Mouse (Mus musculus): ENCODE data around the gene Hint2. TPM values are rescaled to one million over a fixed set of nuclear protein-coding genes. Genes with fewer than 3 reads are reported as not detected.
A peak's percentile ranks its signal among the peaks of the same experiment; 100 is the strongest.

Gene Hint2
- total and polyA plus RNA-seq, 3 experiments: 6.4 to 27.9 (median 17.8) TPM

- no peak for DNase-seq (ENCODE audit: extremely low read depth)
- H3K36me3 ChIP-seq (replicated peaks in 1 of 2; ENCODE audit: control insufficient read depth in 1 of 2, insufficient read depth in 1 of 2, low read length in 1 of 2): no peaks in the 10 kb centered on the region
- dilution Hi-C loops (cut with MboI; ENCODE audit: extremely low pct_ligation_motif_present, extremely low pct_unique_long_range_greater_than_20kb, low sequenced_read_pairs) (no loop called here), in situ Hi-C loops (cut with MboI; ENCODE audit: low pct_ligation_motif_present, low pct_unique_long_range_greater_than_20kb, low sequenced_read_pairs) (no loop called here)
- peaks cover 0 to 15% of the 10 kb centered on the region in 2 experiments; a peak in 2 of 4 replicates for H3K4me1 ChIP-seq (ENCODE audit: control insufficient read depth in 1 of 2, insufficient read depth in 2 of 2)
- no peak within 1 kb of the TSS for H3K27ac ChIP-seq (ENCODE audit: insufficient read depth, low read depth)
- H3K27me3 ChIP-seq (replicated peaks): peaks cover 28% of the 10 kb centered on the region
- H3K79me2 ChIP-seq (replicated peaks; ENCODE audit: control insufficient read depth, extremely low read depth, insufficient read depth, poor library complexity, severe bottlenecking): no peaks in the 10 kb centered on the region
- H3K4me3 ChIP-seq (replicated peaks in 1 of 3; ENCODE audit: low read depth in 2 of 3, low read length in 2 of 3, poor library complexity in 1 of 3): no peak within 1 kb of the TSS
- no peak within 1 kb of the TSS for H3K4me2 ChIP-seq (ENCODE audit: insufficient read depth, low read depth, poor library complexity, severe bottlenecking)
- no peak within 1 kb of the TSS for H3K9ac ChIP-seq (ENCODE audit: insufficient read depth, low read depth)
- TF ChIP-seq NELFE (IDR thresholded peaks at IDR 0.05; ENCODE audit: low read depth, low read length) (no peak), JUN (IDR thresholded peaks at IDR 0.05; ENCODE audit: insufficient read depth, low read depth, low read length) (no peak)
- peaks cover 9% of the 10 kb centered on the region for H3K9me3 ChIP-seq (replicated peaks; ENCODE audit: low read length)
These were observed 2.9 kb downstream of the Hint2 start, which contains the start of gene Spag8 for GRCm38 (mm10) chr4:43653161-43654015. TSS of gene Spag8 (minus strand) at chr4:43653594.

GRCm38 (mm10) chr4:43652726-43653125 is 3.5 kb downstream of the Hint2 start:
- Histone ChIP-seq H3K4me2 (ENCODE audit: insufficient read depth, low read depth, poor library complexity, severe bottlenecking) (no peak overlapping the region), H3K27ac (ENCODE audit: insufficient read depth, low read depth) (no peak overlapping the region), H3K9ac (ENCODE audit: insufficient read depth, low read depth) (no peak overlapping the region)

GRCm38 (mm10) chr4:43649783-43650182 is 6.5 kb downstream of the Hint2 start:
- no peak for TF ChIP-seq SIN3A (IDR thresholded peaks at IDR 0.05; ENCODE audit: low read length)
- TF ChIP-seq CTCF (conservative IDR thresholded peaks at IDR 0.05 in 1 of 2, IDR thresholded peaks at IDR 0.05 in 1 of 2; ENCODE audit: low read depth in 2 of 2, low read length in 2 of 2): peak in 1 of 2 experiments; percentile 37; a peak in 3 of 4 replicates
- Histone ChIP-seq H3K27ac (ENCODE audit: insufficient read depth, low read depth) (no peak overlapping the region), H3K4me1 (ENCODE audit: control insufficient read depth in 1 of 2, insufficient read depth in 2 of 2) (peaks cover 13 to 24% of the 10 kb centered on the region in 2 experiments), H3K9ac (ENCODE audit: insufficient read depth, low read depth) (no peak overlapping the region), H3K4me3 (replicated peaks in 1 of 3; ENCODE audit: low read depth in 2 of 3, low read length in 2 of 3, poor library complexity in 1 of 3) (no peak overlapping the region), H3K36me3 (replicated peaks in 1 of 2; ENCODE audit: control insufficient read depth in 1 of 2, insufficient read depth in 1 of 2, low read length in 1 of 2) (no peaks in the 10 kb centered on the region), H3K27me3 (replicated peaks) (peaks cover 20% of the 10 kb centered on the region), H3K9me3 (replicated peaks; ENCODE audit: low read length) (peaks cover 9% of the 10 kb centered on the region), H3K79me2 (replicated peaks; ENCODE audit: control insufficient read depth, extremely low read depth, insufficient read depth, poor library complexity, severe bottlenecking) (no peaks in the 10 kb centered on the region), H3K4me2 (ENCODE audit: insufficient read depth, low read depth, poor library complexity, severe bottlenecking) (no peak overlapping the region)
- dilution Hi-C loops (cut with MboI; ENCODE audit: extremely low pct_ligation_motif_present, extremely low pct_unique_long_range_greater_than_20kb, low sequenced_read_pairs) (no loop called here), in situ Hi-C loops (cut with MboI; ENCODE audit: low pct_ligation_motif_present, low pct_unique_long_range_greater_than_20kb, low sequenced_read_pairs) (no loop called here)
- no peak for DNase-seq (ENCODE audit: extremely low read depth)

More at GRCm38 (mm10) chr4:43652726-43653125, 3.5 kb downstream of the Hint2 start:
- Histone ChIP-seq H3K4me3 (replicated peaks in 1 of 3; ENCODE audit: low read depth in 2 of 3, low read length in 2 of 3, poor library complexity in 1 of 3) (no peak overlapping the region), H3K4me1 (ENCODE audit: control insufficient read depth in 1 of 2, insufficient read depth in 2 of 2) (peaks cover 3 to 22% of the 10 kb centered on the region in 2 experiments; a peak in 3 of 4 replicates), H3K9me3 (replicated peaks; ENCODE audit: low read length) (peaks cover 9% of the 10 kb centered on the region), H3K36me3 (replicated peaks in 1 of 2; ENCODE audit: control insufficient read depth in 1 of 2, insufficient read depth in 1 of 2, low read length in 1 of 2) (no peaks in the 10 kb centered on the region), H3K79me2 (replicated peaks; ENCODE audit: control insufficient read depth, extremely low read depth, insufficient read depth, poor library complexity, severe bottlenecking) (no peaks in the 10 kb centered on the region), H3K27me3 (replicated peaks) (peaks cover 26% of the 10 kb centered on the region)
- in situ Hi-C loops (cut with MboI; ENCODE audit: low pct_ligation_motif_present, low pct_unique_long_range_greater_than_20kb, low sequenced_read_pairs): no loop called here
- TF ChIP-seq ZMIZ1 (IDR thresholded peaks at IDR 0.05; ENCODE audit: low read depth, low read length): no peak
- no peak for TF ChIP-seq ETS1 (conservative IDR thresholded peaks at IDR 0.05; ENCODE audit: low read depth, low read length)
- no peak for TF ChIP-seq BHLHE40 (IDR thresholded peaks at IDR 0.05; ENCODE audit: low read depth, low read length)
- TF ChIP-seq TCF12 (IDR thresholded peaks at IDR 0.05; ENCODE audit: low read depth, low read length): no peak
- TF ChIP-seq JUND (conservative IDR thresholded peaks at IDR 0.05; ENCODE audit: low read depth, low read length): no peak
- TF ChIP-seq HCFC1 (IDR thresholded peaks at IDR 0.05; ENCODE audit: low read depth, low read length): no peak
- TF ChIP-seq CHD1 (IDR thresholded peaks at IDR 0.05; ENCODE audit: low read depth, low read length): no peak
- TF ChIP-seq ZKSCAN1 (IDR thresholded peaks at IDR 0.05; ENCODE audit: borderline replicate concordance, low read depth, low read length): no peak
- no peak for TF ChIP-seq TBP (conservative IDR thresholded peaks at IDR 0.05; ENCODE audit: low read depth, low read length)
- TF ChIP-seq POLR2A (IDR thresholded peaks at IDR 0.05; ENCODE audit: low read depth, low read length): no peak
- no peak for TF ChIP-seq UBTF (IDR thresholded peaks at IDR 0.05; ENCODE audit: low read depth, low read length)
- no peak for TF ChIP-seq KAT2A (IDR thresholded peaks at IDR 0.05; ENCODE audit: insufficient replicate concordance, low read length)
- no peak for TF ChIP-seq JUN (IDR thresholded peaks at IDR 0.05; ENCODE audit: insufficient read depth, low read depth, low read length)
- no peak for TF ChIP-seq IRF4 (IDR thresholded peaks at IDR 0.05; ENCODE audit: low read depth, low read length)
- no peak for TF ChIP-seq USF2 (conservative IDR thresholded peaks at IDR 0.05; ENCODE audit: low read depth, low read length)
- TF ChIP-seq MAZ (IDR thresholded peaks at IDR 0.05; ENCODE audit: low read depth, low read length): no peak
- no peak for TF ChIP-seq PAX5 (IDR thresholded peaks at IDR 0.05; ENCODE audit: low read length)
- DNase-seq (ENCODE audit: extremely low read depth): no peak
- dilution Hi-C loops (cut with MboI; ENCODE audit: extremely low pct_ligation_motif_present, extremely low pct_unique_long_range_greater_than_20kb, low sequenced_read_pairs): no loop called here

Data from CH12.LX (cell line).